7 mouse cellular contexts compared by ENCODE assay signal in the genomic region with DNA sequence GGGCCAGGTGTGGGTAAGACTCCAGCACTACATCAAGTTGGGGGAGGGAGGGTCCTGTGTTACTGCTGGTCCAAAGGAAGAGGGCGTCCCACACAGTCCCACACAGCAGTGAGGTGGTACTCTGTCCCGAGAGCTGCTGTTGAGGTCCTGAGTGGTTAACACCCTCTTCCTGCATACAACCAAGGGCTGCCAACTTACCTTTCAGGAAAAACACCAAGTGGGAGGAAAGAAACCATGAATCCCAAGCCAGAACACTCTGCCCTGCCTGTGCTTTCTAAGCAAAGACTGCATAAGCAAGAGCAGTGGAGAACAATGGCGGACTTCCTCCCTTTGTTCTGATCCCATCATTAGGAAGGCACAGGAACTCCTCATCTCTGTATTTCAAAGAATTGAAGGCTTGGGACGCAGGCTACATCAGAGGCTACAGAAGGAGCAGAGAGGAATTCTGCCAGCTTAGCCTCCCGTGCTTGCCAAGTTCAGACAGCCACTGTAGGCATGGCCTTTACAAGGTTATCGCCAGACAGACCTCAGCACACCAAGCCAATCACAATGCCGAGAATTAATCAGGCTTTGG.
DNase-seq lines count a peak whose midpoint lies in the region; ATAC-seq and TF ChIP-seq lines count a peak whose summit lies in the region.

No protein-coding gene starts in this region.

- peak; percentile 86 for ATAC-seq in heart, postnatal 0 days (ENCODE audit: insufficient read depth, low read depth)
- peak; percentile 48; the same call in 1 of the 2 replicates for ATAC-seq in lung, embryonic 14.5 days (ENCODE audit: insufficient read depth)

- peak; percentile 78 for DNase-seq in brain, embryonic 14.5 days (ENCODE audit: low read depth)
- peak; percentile 84 for DNase-seq in cerebellum, adult 9-11 months
- DNase-seq in heart, postnatal 0 days (ENCODE audit: low spot score) = peak; percentile 84
- DNase-seq in lung, embryonic 14.5 days = peak; percentile 50
- no peak for DNase-seq in spleen, adult 18-20 months
- no peak for DNase-seq in spleen, postnatal 10 days (ENCODE audit: low spot score in 2 of 2)
- no peak for DNase-seq in thymus, postnatal 10 days (ENCODE audit: low spot score in 2 of 2)

- H3K27me3 ChIP-seq in heart, postnatal 0 days (ENCODE audit: control insufficient read depth, insufficient read depth, low read length) = no peaks in the 10 kb centered on the region
- no peaks in the 10 kb centered on the region for H3K27me3 ChIP-seq in lung, embryonic 14.5 days (ENCODE audit: insufficient read depth, low read length)

- TF ChIP-seq CTCF in brain, embryonic 14.5 days (IDR thresholded peaks at IDR 0.05; ENCODE audit: borderline replicate concordance, extremely low read depth, insufficient read depth, insufficient read length) = no peak
- TF ChIP-seq CTCF in heart, postnatal 0 days (IDR thresholded peaks at IDR 0.05; ENCODE audit: low read depth) = 0 out of 2 replicates have a peak, but pooled peaks have one; percentile 1
- 0 out of 2 replicates have a peak, but pooled peaks have one; percentile 3 for TF ChIP-seq CTCF in lung, embryonic 14.5 days (IDR thresholded peaks at IDR 0.05; ENCODE audit: low read depth)

- no peak overlapping the region for H3K9ac ChIP-seq in heart, postnatal 0 days (replicated peaks; ENCODE audit: low read depth, low read length)
- H3K9ac ChIP-seq in lung, embryonic 14.5 days = no peak overlapping the region

- no peaks in the 10 kb centered on the region for H3K9me3 ChIP-seq in heart, postnatal 0 days (replicated peaks; ENCODE audit: control insufficient read depth, low read length)
- H3K9me3 ChIP-seq in lung, embryonic 14.5 days (ENCODE audit: low read depth, low read length) = no peaks in the 10 kb centered on the region

- no peak for TF ChIP-seq POLR2A in brain, embryonic 14.5 days (IDR thresholded peaks at IDR 0.05; ENCODE audit: borderline replicate concordance, extremely low read depth, insufficient read depth, insufficient read length, poor library complexity, severe bottlenecking)

- H3K4me1 ChIP-seq in heart, postnatal 0 days (ENCODE audit: control insufficient read depth, insufficient read depth) = peaks cover 52% of the 10 kb centered on the region
- no peaks in the 10 kb centered on the region for H3K4me1 ChIP-seq in lung, embryonic 14.5 days (ENCODE audit: insufficient read depth)

- H3K4me2 ChIP-seq in heart, postnatal 0 days (ENCODE audit: low read depth, low read length) = peak overlapping the region; percentile 37
- no peak overlapping the region for H3K4me2 ChIP-seq in lung, embryonic 14.5 days

- H3K36me3 ChIP-seq in heart, postnatal 0 days (replicated peaks; ENCODE audit: control insufficient read depth, insufficient read depth, low read length) = peaks cover 49% of the 10 kb centered on the region
- peaks cover 43% of the 10 kb centered on the region for H3K36me3 ChIP-seq in lung, embryonic 14.5 days (ENCODE audit: insufficient read depth)

- H3K27ac ChIP-seq in heart, postnatal 0 days (ENCODE audit: low read depth) = peak overlapping the region; percentile 74
- H3K27ac ChIP-seq in lung, embryonic 14.5 days (ENCODE audit: low read depth) = peak overlapping the region; percentile 56; the same call in 1 of the 2 replicates

- no peak overlapping the region for H3K4me3 ChIP-seq in heart, postnatal 0 days (ENCODE audit: low read depth, low read length)
- H3K4me3 ChIP-seq in lung, embryonic 14.5 days (ENCODE audit: low read depth, low read length) = no peak overlapping the region

- peak; percentile 10; the same call in 1 of the 2 replicates for TF ChIP-seq EP300 in heart, postnatal 0 days (IDR thresholded peaks at IDR 0.05; ENCODE audit: low read depth)

- 17% methylated on average over 7 of the region's 7 CpGs for WGBS in heart, postnatal 0 days
- WGBS in lung, embryonic 14.5 days = 62% methylated on average over 7 of the region's 7 CpGs

Comparison
In these comparisons a context has a peak if more than half of its experiments do, and no peak if none do; other contexts are left out.
1. DNase-seq: peak in brain, embryonic 14.5 days (single experiment), cerebellum, adult 9-11 months (single experiment), heart, postnatal 0 days (single experiment) and lung, embryonic 14.5 days (single experiment); none in spleen, adult 18-20 months (0 of 2), spleen, postnatal 10 days (0 of 2) and thymus, postnatal 10 days (0 of 2).